12 mouse cellular contexts compared by ENCODE assay signal in the genomic region with DNA sequence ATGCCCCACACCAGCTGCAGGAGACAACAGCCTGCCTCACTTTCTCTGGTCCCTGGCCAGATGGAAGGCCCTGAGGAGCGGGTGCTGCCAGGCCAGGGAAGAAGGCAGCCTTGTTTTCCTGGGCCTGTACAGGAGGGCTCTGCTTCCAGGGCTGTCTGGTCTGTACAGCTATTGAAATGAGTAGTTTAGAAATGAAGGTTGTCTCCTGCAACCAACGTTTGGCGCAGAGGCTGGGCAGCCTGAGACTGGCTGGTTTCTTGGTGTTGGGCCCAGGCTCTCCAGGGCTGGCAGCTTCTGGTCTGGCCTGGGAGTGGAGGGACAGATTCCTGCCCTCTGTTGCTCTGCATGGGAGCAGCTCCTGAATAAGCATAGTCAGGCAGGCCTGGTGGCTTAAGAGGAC.
A peak's percentile ranks its signal among the peaks of the same experiment; 100 is the strongest.
DNase-seq lines count a peak whose midpoint lies in the region; ATAC-seq and TF ChIP-seq lines count a peak whose summit lies in the region.
"Had no signal": no experiment of that assay in that cellular context is flagged by ENCODE, and none has a peak within 500 bp of the region (broad histone marks: within the 10 kb centered on the region; RNA-seq: fewer than 3 reads in every experiment).

No protein-coding gene starts in this region.

- 82% methylated on average over 3 of the region's 3 CpGs for WGBS in forebrain, postnatal 0 days
- 89% methylated on average over 3 of the region's 3 CpGs for WGBS in forebrain, embryonic 13.5 days

- DNase-seq in forebrain, postnatal 0 days, result peak; percentile 25
- DNase-seq in layer of hippocampus, adult 11-12 months (ENCODE audit: low spot score), result peak; percentile 70
- DNase-seq in layer of hippocampus, adult 9-10 months (ENCODE audit: low spot score), result no peak
- DNase-seq in heart, postnatal 10 days, result peak; percentile 41 to 55
- peak; percentile 19 for DNase-seq in right cerebral cortex, postnatal 4 days
- no peak for DNase-seq in urinary bladder, postnatal 4 days (ENCODE audit: low spot score in 2 of 2)
- DNase-seq in adrenal gland, adult (ENCODE audit: inconsistent age in 2 of 2, low spot score in 1 of 2), result no peak
- DNase-seq: adrenal gland, adult 8-10 months had no signal

- H3K36me3 ChIP-seq in forebrain, postnatal 0 days (ENCODE audit: insufficient read depth), result no peaks in the 10 kb centered on the region; the same call in 1 of the 2 replicates
- no peaks in the 10 kb centered on the region for H3K36me3 ChIP-seq in forebrain, embryonic 13.5 days (ENCODE audit: poor library complexity, severe bottlenecking)
- H3K36me3 ChIP-seq: liver, embryonic 12.5 days; neural tube, embryonic 12.5 days had no signal

- H3K4me1 ChIP-seq in forebrain, postnatal 0 days (ENCODE audit: insufficient read depth), result no peaks in the 10 kb centered on the region
- no peaks in the 10 kb centered on the region for H3K4me1 ChIP-seq in forebrain, embryonic 13.5 days
- H3K4me1 ChIP-seq: liver, embryonic 12.5 days had no signal

- no peaks in the 10 kb centered on the region for H3K9me3 ChIP-seq in forebrain, postnatal 0 days (ENCODE audit: low read length)
- H3K9me3 ChIP-seq in forebrain, embryonic 13.5 days (replicated peaks), result no peaks in the 10 kb centered on the region
- H3K9me3 ChIP-seq: liver, embryonic 12.5 days; neural tube, embryonic 12.5 days had no signal

- intact Hi-C loops in heart, postnatal 10 days (cut with DNase I), result no loop called here

- no peak overlapping the region for H3K9ac ChIP-seq in forebrain, postnatal 0 days
- H3K9ac ChIP-seq in forebrain, embryonic 13.5 days, result no peak overlapping the region
- H3K9ac ChIP-seq: liver, embryonic 12.5 days; neural tube, embryonic 12.5 days had no signal

- no peak for TF ChIP-seq CTCF in forebrain, postnatal 0 days (IDR thresholded peaks at IDR 0.05; ENCODE audit: low read depth)

- no peaks in the 10 kb centered on the region for H3K27me3 ChIP-seq in forebrain, postnatal 0 days (ENCODE audit: insufficient read depth, low read length)
- H3K27me3 ChIP-seq in forebrain, embryonic 13.5 days, result no peaks in the 10 kb centered on the region
- H3K27me3 ChIP-seq: liver, embryonic 12.5 days; neural tube, embryonic 12.5 days had no signal

- no peak overlapping the region for H3K4me2 ChIP-seq in forebrain, postnatal 0 days (ENCODE audit: low read depth)
- no peak overlapping the region for H3K4me2 ChIP-seq in forebrain, embryonic 13.5 days
- H3K4me2 ChIP-seq: liver, embryonic 12.5 days; neural tube, embryonic 12.5 days had no signal

- ATAC-seq in forebrain, postnatal 0 days, result peak; percentile 62
- no peak for ATAC-seq in forebrain, embryonic 13.5 days
- ATAC-seq: liver, embryonic 12.5 days had no signal

- no peak overlapping the region for H3K4me3 ChIP-seq in forebrain, postnatal 0 days (ENCODE audit: low read depth, low read length)
- H3K4me3 ChIP-seq in forebrain, embryonic 13.5 days, result no peak overlapping the region
- H3K4me3 ChIP-seq: liver, embryonic 12.5 days; neural tube, embryonic 12.5 days had no signal

- H3K27ac ChIP-seq in forebrain, postnatal 0 days (ENCODE audit: low read depth, low read length), result no peak overlapping the region
- no peak overlapping the region for H3K27ac ChIP-seq in forebrain, embryonic 13.5 days
- H3K27ac ChIP-seq: kidney, postnatal 0 days; liver, embryonic 12.5 days; neural tube, embryonic 12.5 days had no signal

Comparison
In these comparisons a context has a peak if more than half of its experiments do, and no peak if none do; other contexts are left out.
1. DNase-seq: peak in forebrain, postnatal 0 days (single experiment), layer of hippocampus, adult 11-12 months (single experiment), heart, postnatal 10 days (2 of 2) and right cerebral cortex, postnatal 4 days (single experiment); none in layer of hippocampus, adult 9-10 months (single experiment), urinary bladder, postnatal 4 days (0 of 2) and adrenal gland, adult (0 of 2).